ENCODE assay signal across 34 mouse cellular contexts in genomic region chr3:121362002-121362401, GRCm38 (mm10).
"Had no signal": no experiment of that assay in that cellular context is flagged by ENCODE, and none has a peak within 500 bp of the region (broad histone marks: within the 10 kb centered on the region; RNA-seq: fewer than 3 reads in every experiment).

No protein-coding gene starts in this region.

- H3K4me2 ChIP-seq: heart, embryonic 12.5 days; heart, embryonic 13.5 days; heart, embryonic 15.5 days; hindbrain, embryonic 12.5 days; hindbrain, embryonic 13.5 days; hindbrain, embryonic 14.5 days; hindbrain, embryonic 15.5 days; intestine, embryonic 15.5 days; kidney, embryonic 15.5 days had no signal

- H3K36me3 ChIP-seq: heart, embryonic 10.5 days; heart, embryonic 12.5 days; heart, embryonic 13.5 days; heart, embryonic 15.5 days; hindbrain, embryonic 10.5 days; hindbrain, embryonic 12.5 days; hindbrain, embryonic 13.5 days; hindbrain, embryonic 15.5 days; intestine, embryonic 15.5 days; kidney, embryonic 15.5 days had no signal

- ATAC-seq: hindbrain, embryonic 16.5 days; hindbrain, postnatal 0 days; inflammation-experienced regulatory T-cells, adult 6 months; intestine, embryonic 15.5 days; intestine, embryonic 16.5 days; intestine, postnatal 0 days had no signal

- H3K4me1 ChIP-seq: hindbrain, embryonic 15.5 days; intestine, embryonic 15.5 days had no signal

- H3K27me3 ChIP-seq: heart, embryonic 12.5 days; heart, embryonic 13.5 days; heart, embryonic 15.5 days; hindbrain, embryonic 12.5 days; hindbrain, embryonic 13.5 days; hindbrain, embryonic 15.5 days; intestine, embryonic 15.5 days; kidney, embryonic 15.5 days had no signal

- DNase-seq: heart, postnatal 10 days; heart, postnatal 14 days; heart, postnatal 36 days; heart, postnatal 4 days; kidney, adult 11 months; kidney, adult 18-20 months; kidney, adult 2 months; kidney, adult 8-10 months; kidney, adult 9 months; kidney, postnatal 10 days; kidney, postnatal 14 days; kidney, postnatal 25 days; kidney, postnatal 36 days; kidney, postnatal 4 days; layer of hippocampus, adult 9-11 months; layer of hippocampus, postnatal 36 days had no signal

- H3K9me3 ChIP-seq: heart, embryonic 10.5 days; heart, embryonic 12.5 days; heart, embryonic 13.5 days; heart, embryonic 15.5 days; hindbrain, embryonic 10.5 days; hindbrain, embryonic 12.5 days; hindbrain, embryonic 13.5 days; hindbrain, embryonic 15.5 days; intestine, embryonic 15.5 days; kidney, embryonic 15.5 days had no signal

- H3K9ac ChIP-seq: heart, embryonic 12.5 days; heart, embryonic 13.5 days; heart, embryonic 15.5 days; hindbrain, embryonic 12.5 days; hindbrain, embryonic 13.5 days; hindbrain, embryonic 14.5 days; hindbrain, embryonic 15.5 days; intestine, embryonic 15.5 days; kidney, embryonic 15.5 days had no signal

- H3K4me3 ChIP-seq: heart, embryonic 10.5 days; heart, embryonic 12.5 days; heart, embryonic 13.5 days; heart, embryonic 15.5 days; hindbrain, embryonic 10.5 days; hindbrain, embryonic 12.5 days; hindbrain, embryonic 13.5 days; hindbrain, embryonic 15.5 days; intestine, embryonic 15.5 days; kidney, embryonic 15.5 days; layer of hippocampus, adult 2 months had no signal

- H3K27ac ChIP-seq: heart, embryonic 10.5 days; heart, embryonic 13.5 days; heart, embryonic 15.5 days; hindbrain, embryonic 10.5 days; hindbrain, embryonic 12.5 days; hindbrain, embryonic 13.5 days; hindbrain, embryonic 14.5 days; hindbrain, embryonic 15.5 days; hindbrain, postnatal 0 days; intestine, embryonic 15.5 days; kidney, embryonic 15.5 days; kidney, postnatal 0 days; layer of hippocampus, adult 2 months had no signal
